Mouse (Mus musculus): ENCODE measurements at regions not wholly inside any gene's neighbourhood (a gene's known extent, or its start where the extent isn't known, plus 50 kb on each side); places are given as distances from the start of the nearest gene placed in this dataset.

GRCm38 (mm10) chr13:116027147-116027546, 282.3 kb downstream of the Isl1 start:
- DNase-seq (ENCODE audit: extremely low read depth, insufficient read length, low spot score): no peak

GRCm38 (mm10) chr13:116017886-116018285, 291.6 kb downstream of the Isl1 start:
- DNase-seq (ENCODE audit: extremely low read depth, insufficient read length, low spot score): no peak

GRCm38 (mm10) chr13:116003733-116004132, 305.8 kb downstream of the Isl1 start:
- no peak for DNase-seq (ENCODE audit: extremely low read depth, insufficient read length, low spot score)

- DNase-seq (ENCODE audit: extremely low read depth, insufficient read length, low spot score): no peak
Observed at GRCm38 (mm10) chr13:116002391-116002899, 307.0 kb downstream of the Isl1 start.

GRCm38 (mm10) chr13:115990591-115990990, 318.9 kb downstream of the Isl1 start:
- no peak for DNase-seq (ENCODE audit: extremely low read depth, insufficient read length, low spot score)

- no peak for DNase-seq (ENCODE audit: extremely low read depth, insufficient read length, low spot score)
Observed at GRCm38 (mm10) chr13:115989091-115989490, 320.4 kb downstream of the Isl1 start.

GRCm38 (mm10) chr13:115986282-115986681, 323.2 kb downstream of the Isl1 start:
- DNase-seq (ENCODE audit: extremely low read depth, insufficient read length, low spot score): no peak

GRCm38 (mm10) chr13:115985715-115986114, 323.8 kb downstream of the Isl1 start:
- no peak for DNase-seq (ENCODE audit: extremely low read depth, insufficient read length, low spot score)

- no peak for DNase-seq (ENCODE audit: extremely low read depth, insufficient read length, low spot score)
Observed at GRCm38 (mm10) chr13:115977890-115978203, 331.6 kb downstream of the Isl1 start.

- no peak for DNase-seq (ENCODE audit: extremely low read depth, insufficient read length, low spot score)
Observed at GRCm38 (mm10) chr13:115977118-115977889, 332.2 kb downstream of the Isl1 start.
